Mouse (Mus musculus): Measurements from ENCODE around the gene Ddx11. TPM values are rescaled to one million over a fixed set of nuclear protein-coding genes. Genes with fewer than 3 reads are reported as not detected.
"Not testable (repeated sequence)": the region's sequence is repeated elsewhere in the genome, so short reads cannot be mapped to it uniquely, and the experiment has no call there.

Ddx11 gene
- polyA plus RNA-seq, 1 experiment from 2014 or later: 8.7 TPM

GRCm38 (mm10) chr17:66131212-66131611 is 7.9 kb downstream of the Ddx11 start:
- no peaks in the 10 kb centered on the region for H3K4me1 ChIP-seq (replicated peaks; ENCODE audit: control insufficient read depth, insufficient read depth, low read length)
- no peaks in the 10 kb centered on the region for H3K27me3 ChIP-seq (replicated peaks; ENCODE audit: control insufficient read depth, insufficient read depth, low read length)
- no peak overlapping the region for H3K4me3 ChIP-seq (replicated peaks; ENCODE audit: low read length)
- H3K36me3 ChIP-seq (ENCODE audit: control insufficient read depth, insufficient read depth): peaks cover 11% of the 10 kb centered on the region
- no peak overlapping the region for H3K27ac ChIP-seq (ENCODE audit: low read length)
- no peak overlapping the region for H3K4me2 ChIP-seq (ENCODE audit: low read length)
- no peak overlapping the region for H3K9ac ChIP-seq (replicated peaks; ENCODE audit: low read depth, low read length)
- 0 out of 2 replicates have a peak, but pooled peaks cover 2% of the 10 kb centered on the region for H3K9me3 ChIP-seq (ENCODE audit: control insufficient read depth, low read length)
- ATAC-seq: no peak
- WGBS: 97% methylated on average over 4 of the region's 4 CpGs

GRCm38 (mm10) chr17:66152706-66153662 is 29.7 kb downstream of the Ddx11 start:
- not testable (repeated sequence) for H3K9ac ChIP-seq (replicated peaks; ENCODE audit: low read depth, low read length); H3K9me3 ChIP-seq (ENCODE audit: control insufficient read depth, low read length); H3K4me1 ChIP-seq (replicated peaks; ENCODE audit: control insufficient read depth, insufficient read depth, low read length); H3K27ac ChIP-seq (ENCODE audit: low read length); H3K4me2 ChIP-seq (ENCODE audit: low read length); H3K27me3 ChIP-seq (replicated peaks; ENCODE audit: control insufficient read depth, insufficient read depth, low read length); H3K4me3 ChIP-seq (replicated peaks; ENCODE audit: low read length); H3K36me3 ChIP-seq (ENCODE audit: control insufficient read depth, insufficient read depth)
- ATAC-seq: peak; percentile 86
- WGBS: 79% methylated on average over 5 of the region's 8 CpGs

GRCm38 (mm10) chr17:66153735-66154423 is 30.6 kb downstream of the Ddx11 start:
- not testable (repeated sequence) for ATAC-seq; H3K27ac ChIP-seq (ENCODE audit: low read length); H3K4me3 ChIP-seq (replicated peaks; ENCODE audit: low read length); H3K9ac ChIP-seq (replicated peaks; ENCODE audit: low read depth, low read length); H3K27me3 ChIP-seq (replicated peaks; ENCODE audit: control insufficient read depth, insufficient read depth, low read length); H3K4me1 ChIP-seq (replicated peaks; ENCODE audit: control insufficient read depth, insufficient read depth, low read length); H3K9me3 ChIP-seq (ENCODE audit: control insufficient read depth, low read length); H3K4me2 ChIP-seq (ENCODE audit: low read length); H3K36me3 ChIP-seq (ENCODE audit: control insufficient read depth, insufficient read depth)
- 93% methylated on average over 4 of the region's 4 CpGs for WGBS

- WGBS: 65% methylated on average over 2 of the region's 2 CpGs
- Histone ChIP-seq H3K4me1 (replicated peaks; ENCODE audit: control insufficient read depth, insufficient read depth, low read length) (no peaks in the 10 kb centered on the region), H3K4me2 (ENCODE audit: low read length) (no peak overlapping the region), H3K9ac (replicated peaks; ENCODE audit: low read depth, low read length) (no peak overlapping the region), H3K4me3 (replicated peaks; ENCODE audit: low read length) (no peak overlapping the region), H3K9me3 (ENCODE audit: control insufficient read depth, low read length) (no peaks in the 10 kb centered on the region), H3K27me3 (replicated peaks; ENCODE audit: control insufficient read depth, insufficient read depth, low read length) (no peaks in the 10 kb centered on the region), H3K36me3 (ENCODE audit: control insufficient read depth, insufficient read depth) (no peaks in the 10 kb centered on the region), H3K27ac (ENCODE audit: low read length) (no peak overlapping the region)
- no peak for ATAC-seq
Measured at GRCm38 (mm10) chr17:66154876-66155275, 31.6 kb downstream of the Ddx11 start.

GRCm38 (mm10) chr17:66158271-66158670 is 35.0 kb downstream of the Ddx11 start:
- Histone ChIP-seq H3K36me3 (ENCODE audit: control insufficient read depth, insufficient read depth) (no peaks in the 10 kb centered on the region), H3K4me3 (replicated peaks; ENCODE audit: low read length) (no peak overlapping the region), H3K9me3 (ENCODE audit: control insufficient read depth, low read length) (no peaks in the 10 kb centered on the region), H3K4me1 (replicated peaks; ENCODE audit: control insufficient read depth, insufficient read depth, low read length) (no peaks in the 10 kb centered on the region), H3K9ac (replicated peaks; ENCODE audit: low read depth, low read length) (no peak overlapping the region), H3K4me2 (ENCODE audit: low read length) (no peak overlapping the region), H3K27me3 (replicated peaks; ENCODE audit: control insufficient read depth, insufficient read depth, low read length) (no peaks in the 10 kb centered on the region), H3K27ac (ENCODE audit: low read length) (no peak overlapping the region)
- WGBS: 94% methylated on average over 5 of the region's 5 CpGs
- ATAC-seq: no peak

- H3K27me3 ChIP-seq (replicated peaks; ENCODE audit: control insufficient read depth, insufficient read depth, low read length); H3K4me3 ChIP-seq (replicated peaks; ENCODE audit: low read length); H3K4me1 ChIP-seq (replicated peaks; ENCODE audit: control insufficient read depth, insufficient read depth, low read length); H3K9me3 ChIP-seq (ENCODE audit: control insufficient read depth, low read length); H3K9ac ChIP-seq (replicated peaks; ENCODE audit: low read depth, low read length); ATAC-seq; H3K27ac ChIP-seq (ENCODE audit: low read length); H3K36me3 ChIP-seq (ENCODE audit: control insufficient read depth, insufficient read depth); H3K4me2 ChIP-seq (ENCODE audit: low read length): not testable (repeated sequence)
- 97% methylated on average over 5 of the region's 5 CpGs for WGBS
Measured at GRCm38 (mm10) chr17:66167141-66167540, 43.8 kb downstream of the Ddx11 start.

GRCm38 (mm10) chr17:66170971-66171370 is 47.7 kb downstream of the Ddx11 start:
- not testable (repeated sequence) for H3K27ac ChIP-seq (ENCODE audit: low read length); ATAC-seq; H3K9me3 ChIP-seq (ENCODE audit: control insufficient read depth, low read length); H3K4me1 ChIP-seq (replicated peaks; ENCODE audit: control insufficient read depth, insufficient read depth, low read length); H3K27me3 ChIP-seq (replicated peaks; ENCODE audit: control insufficient read depth, insufficient read depth, low read length); H3K4me2 ChIP-seq (ENCODE audit: low read length); H3K36me3 ChIP-seq (ENCODE audit: control insufficient read depth, insufficient read depth); H3K4me3 ChIP-seq (replicated peaks; ENCODE audit: low read length); H3K9ac ChIP-seq (replicated peaks; ENCODE audit: low read depth, low read length)
- WGBS: 94% methylated on average over 15 of the region's 15 CpGs

- Histone ChIP-seq H3K36me3 (ENCODE audit: control insufficient read depth, insufficient read depth) (no peaks in the 10 kb centered on the region), H3K27me3 (replicated peaks; ENCODE audit: control insufficient read depth, insufficient read depth, low read length) (no peaks in the 10 kb centered on the region), H3K4me3 (replicated peaks; ENCODE audit: low read length) (no peak overlapping the region), H3K9me3 (ENCODE audit: control insufficient read depth, low read length) (no peaks in the 10 kb centered on the region), H3K4me2 (ENCODE audit: low read length) (no peak overlapping the region), H3K27ac (ENCODE audit: low read length) (no peak overlapping the region), H3K9ac (replicated peaks; ENCODE audit: low read depth, low read length) (no peak overlapping the region), H3K4me1 (replicated peaks; ENCODE audit: control insufficient read depth, insufficient read depth, low read length) (no peaks in the 10 kb centered on the region)
- no peak for ATAC-seq
- WGBS: 93% methylated on average over 8 of the region's 8 CpGs
Measured at GRCm38 (mm10) chr17:66190577-66190976, 67.3 kb downstream of the Ddx11 start.

- ATAC-seq: no peak
- Histone ChIP-seq H3K4me3 (replicated peaks; ENCODE audit: low read length) (no peak overlapping the region), H3K4me2 (ENCODE audit: low read length) (no peak overlapping the region), H3K9me3 (ENCODE audit: control insufficient read depth, low read length) (no peaks in the 10 kb centered on the region), H3K27ac (ENCODE audit: low read length) (no peak overlapping the region), H3K36me3 (ENCODE audit: control insufficient read depth, insufficient read depth) (no peaks in the 10 kb centered on the region), H3K4me1 (replicated peaks; ENCODE audit: control insufficient read depth, insufficient read depth, low read length) (no peaks in the 10 kb centered on the region), H3K27me3 (replicated peaks; ENCODE audit: control insufficient read depth, insufficient read depth, low read length) (no peaks in the 10 kb centered on the region), H3K9ac (replicated peaks; ENCODE audit: low read depth, low read length) (no peak overlapping the region)
- WGBS: 56% methylated on average over 3 of the region's 3 CpGs
Measured at GRCm38 (mm10) chr17:66197041-66197440, 73.7 kb downstream of the Ddx11 start.

Measured in forebrain, embryonic 16.5 days (tissue).